Mouse (Mus musculus) left cerebral cortex, postnatal 10 days (tissue): ENCODE measurements around the gene Tceanc2. TPM values are rescaled to one million over a fixed set of nuclear protein-coding genes. Genes with fewer than 3 reads are reported as not detected.
"Not testable (repeated sequence)": the region's sequence is repeated elsewhere in the genome, so short reads cannot be mapped to it uniquely, and the experiment has no call there.

ENCODE experiments used
- DNase-seq, 2 experiments: peaks; one replicate each; pipeline ENCODE4 v3.0.0; 2021 to 2022; ENCODE audit warnings: low spot score in 2 of 2, mixed read lengths in 1 of 2; ENCODE audit errors: extremely low spot score in 1 of 2
- intact Hi-C: fragments of 180-260 bp; cut with DNase I; formaldehyde crosslinking; loops from one replicate; pipeline ENCODE4 v1.15.1; 2025
- total RNA-seq, 2 experiments: library from RNA; stranded (reverse); gene quantifications; 2 replicates each; pipeline ENCODE4 v1.2.3; 2021

Tceanc2 gene
- total RNA-seq, 2 experiments from 2014 or later, result 18.5 to 22.0 TPM

DNA sequence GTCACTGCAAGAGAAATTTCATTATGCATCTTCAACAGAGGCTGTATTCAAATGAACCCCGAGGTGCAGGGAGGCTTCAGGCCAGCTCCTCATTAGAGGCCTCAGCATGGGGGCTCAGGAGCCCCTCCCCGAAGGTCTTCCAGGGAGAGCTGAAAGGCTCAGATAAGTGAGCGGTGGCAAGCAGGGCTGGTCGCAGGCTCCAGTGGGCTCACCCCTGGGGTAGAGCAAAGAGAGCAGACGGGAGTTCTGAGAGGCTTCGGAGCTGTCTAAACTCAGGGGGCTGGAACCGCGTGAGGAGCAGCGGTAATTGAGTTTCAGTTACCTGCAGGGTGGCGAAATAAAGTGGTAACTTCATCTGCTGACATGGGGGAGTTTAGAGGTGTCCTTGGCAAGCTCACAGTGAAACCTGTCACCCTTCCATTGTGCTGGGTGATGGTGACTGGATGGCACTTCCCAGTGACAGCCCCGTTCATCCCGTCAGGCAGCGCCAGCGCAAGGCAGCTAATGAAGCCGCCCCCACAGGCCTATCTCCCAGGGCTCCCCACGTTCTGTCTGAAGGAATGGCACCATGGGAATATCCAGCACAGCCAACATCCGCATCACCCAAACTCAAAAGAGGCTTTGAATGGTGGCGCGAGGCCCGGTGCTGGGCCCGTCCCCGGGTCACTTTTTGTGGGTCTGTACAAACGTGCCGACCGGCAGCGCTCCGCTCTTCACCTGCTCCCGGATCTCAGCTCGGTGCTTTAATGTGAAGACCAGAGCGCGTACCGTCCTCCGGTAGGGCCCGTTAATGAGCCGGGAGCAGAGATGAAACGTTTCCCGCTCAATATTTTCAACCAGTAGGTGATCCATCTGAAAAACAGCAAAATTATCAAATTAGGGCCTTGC lies 39.7 kb downstream of the Tceanc2 start:
- no peak for DNase-seq
- intact Hi-C loops, result no loop called here

DNA sequence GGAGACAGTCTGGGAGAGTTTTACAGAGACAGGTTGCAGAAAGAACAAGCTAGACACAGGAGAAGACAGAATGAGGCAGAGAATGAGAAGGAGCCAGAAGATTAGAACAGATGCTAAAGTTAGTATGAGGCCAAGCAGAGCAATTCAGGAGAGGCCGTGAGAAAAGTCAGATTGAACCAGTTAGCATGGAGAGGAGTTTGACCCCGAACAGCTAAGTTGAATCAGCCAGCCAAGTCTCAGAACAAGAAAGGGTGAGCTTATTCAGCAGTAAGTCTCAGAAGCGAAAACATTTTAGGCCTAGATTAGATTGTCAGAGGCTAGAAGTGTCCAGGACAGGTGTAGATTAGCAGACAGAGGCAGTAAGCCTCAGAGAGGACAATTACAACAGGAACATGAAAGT lies 42.4 kb downstream of the Tceanc2 start:
- DNase-seq, result no peak

GRCm38 (mm10) chr4:107135663-107136062 lies 43.3 kb downstream of the Tceanc2 start:
- intact Hi-C loops, result no loop called here
- no peak for DNase-seq

More for the DNA sequence above, 42.4 kb downstream of the Tceanc2 start:
- intact Hi-C loops, result no loop called here

DNA sequence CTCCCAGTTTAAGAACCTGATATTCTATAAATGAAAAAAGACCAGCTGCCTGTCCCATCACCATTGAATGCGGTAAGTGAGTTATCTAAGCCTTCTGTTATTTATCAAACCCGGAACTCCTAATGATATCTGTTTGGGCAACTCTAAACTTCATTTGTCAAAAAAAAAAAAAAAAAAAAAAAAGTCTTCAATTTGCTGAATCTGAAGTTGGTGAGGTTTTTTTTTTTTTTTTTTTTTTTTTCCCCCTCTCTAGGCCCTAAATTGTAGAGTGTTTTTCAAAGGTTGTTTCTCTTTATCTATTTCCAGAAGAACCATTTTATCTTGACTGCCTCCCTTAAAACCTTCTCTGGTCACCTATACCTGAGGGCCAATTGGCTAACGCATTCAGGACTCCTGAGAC lies 44.0 kb downstream of the Tceanc2 start:
- intact Hi-C loops, result no loop called here
- no peak for DNase-seq

DNA sequence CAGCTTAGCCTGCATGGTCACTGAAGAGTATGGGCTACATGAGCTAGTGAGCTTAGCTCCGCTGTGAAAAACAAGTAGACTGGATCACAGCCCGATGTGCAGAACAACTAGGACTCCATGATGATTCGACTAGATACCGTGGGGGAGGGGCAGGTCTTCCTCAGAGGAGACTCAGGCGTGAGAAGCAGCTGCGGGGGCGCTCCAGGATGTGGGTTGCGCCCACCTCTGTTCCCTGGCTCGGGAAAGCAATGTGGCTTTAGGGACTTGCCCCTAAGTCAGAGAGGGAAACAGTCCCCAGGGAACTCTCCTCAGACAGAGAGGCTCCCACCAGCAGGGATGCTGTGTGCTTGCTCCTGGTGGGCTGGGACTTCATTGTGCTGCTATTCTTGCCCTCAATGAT lies 48.4 kb downstream of the Tceanc2 start:
- intact Hi-C loops, result no loop called here
- DNase-seq, result peak in 1 of 2 experiments; percentile 81

- intact Hi-C loops, result no loop called here
- no peak for DNase-seq
Measured at GRCm38 (mm10) chr4:107129373-107129772, 49.5 kb downstream of the Tceanc2 start.

DNA sequence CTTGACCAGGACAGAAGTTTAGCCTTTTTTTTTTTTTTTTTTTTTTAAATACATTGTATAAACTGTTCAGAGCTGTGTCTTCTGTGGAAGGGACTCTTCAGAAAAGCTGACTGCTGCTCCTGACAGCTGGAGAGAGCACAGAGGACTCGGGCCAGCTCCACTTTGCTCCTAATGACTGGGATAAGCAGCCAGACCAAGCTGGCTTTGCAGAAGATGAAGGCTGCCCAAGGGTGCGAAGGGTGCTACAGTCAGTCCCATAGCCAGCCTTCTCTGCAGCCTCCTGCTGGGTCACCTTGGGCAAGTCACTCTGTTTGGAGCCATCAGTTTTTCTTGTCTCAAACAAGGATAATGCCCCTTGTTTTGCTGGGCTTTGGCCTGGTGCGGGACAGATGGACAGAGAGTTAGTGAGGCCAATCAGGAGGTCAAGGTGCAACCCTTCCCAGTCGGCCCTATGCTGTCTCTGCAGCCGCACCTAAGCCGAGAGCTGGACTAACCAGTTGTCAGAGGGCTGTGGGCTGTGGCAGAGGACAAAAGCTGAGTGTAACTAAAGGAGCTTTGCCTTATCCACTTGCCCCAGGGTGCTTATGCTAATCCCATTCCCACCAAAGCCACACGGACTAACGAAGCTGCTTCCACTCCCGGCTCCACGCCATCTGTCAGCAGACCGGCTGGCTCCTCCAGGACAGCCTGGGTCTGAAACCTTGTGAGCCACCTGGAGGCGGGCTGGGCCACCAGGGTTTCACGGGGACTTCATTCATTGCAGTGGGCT lies 50.8 kb downstream of the Tceanc2 start:
- intact Hi-C loops, result no loop called here
- no peak for DNase-seq

DNA sequence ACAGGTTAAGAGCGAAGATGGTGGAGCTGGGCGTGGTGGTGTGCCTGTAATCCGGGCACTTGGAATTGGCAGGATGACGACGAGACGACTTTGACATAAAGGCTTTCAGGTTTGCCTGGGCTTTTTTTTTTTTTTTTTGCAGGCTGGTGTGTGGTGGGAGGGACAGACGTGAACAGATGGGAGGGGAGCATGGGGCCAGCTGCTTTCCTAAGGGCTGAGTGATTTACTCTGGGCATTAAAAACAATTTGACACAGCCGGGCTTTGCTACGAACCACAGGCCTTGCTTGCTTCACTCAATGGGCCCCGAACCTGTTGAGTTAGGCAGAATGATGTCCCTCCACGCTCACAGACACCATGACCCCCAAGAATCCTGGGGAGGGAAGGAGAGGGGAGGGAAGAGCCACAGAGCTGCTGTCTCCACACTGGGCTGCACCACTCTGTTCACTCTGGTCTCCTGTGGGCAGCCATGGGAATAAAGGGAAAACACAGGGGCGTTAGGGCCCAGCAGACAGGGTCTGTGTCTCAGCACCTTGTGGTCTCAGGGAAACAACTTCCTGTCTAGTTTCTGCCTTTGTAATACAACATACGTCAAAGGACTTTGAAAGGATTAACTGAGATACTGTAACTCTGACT lies 51.9 kb downstream of the Tceanc2 start:
- intact Hi-C loops, result no loop called here
- no peak for DNase-seq

DNA sequence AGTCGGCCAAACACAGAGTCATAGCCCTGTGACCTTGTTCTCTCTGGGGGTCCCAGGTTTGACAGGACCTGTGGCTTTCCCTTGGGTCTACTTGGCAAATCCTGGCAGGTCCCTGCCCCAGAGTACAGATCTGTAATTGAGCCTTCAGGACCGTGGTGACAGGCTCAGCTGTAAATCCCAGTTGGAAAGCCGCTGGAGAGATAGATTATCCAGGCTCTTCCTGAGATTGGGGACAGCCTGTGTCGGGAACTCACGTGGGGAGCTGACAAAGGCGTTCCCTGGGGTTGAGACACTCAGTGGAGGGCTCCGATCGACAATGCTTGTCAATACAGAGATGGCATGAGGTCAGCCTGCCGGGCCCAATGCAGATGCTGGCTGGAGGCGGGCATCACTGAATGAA lies 52.5 kb downstream of the Tceanc2 start:
- DNase-seq, result no peak
- intact Hi-C loops, result no loop called here

GRCm38 (mm10) chr4:107125101-107125500 lies 53.8 kb downstream of the Tceanc2 start:
- DNase-seq, result no peak
- intact Hi-C loops, result no loop called here

GRCm38 (mm10) chr4:107124376-107124775 lies 54.5 kb downstream of the Tceanc2 start:
- no peak for DNase-seq

GRCm38 (mm10) chr4:107121165-107121943 lies 57.6 kb downstream of the Tceanc2 start:
- intact Hi-C loops, result no loop called here
- DNase-seq, result peak in 1 of 2 experiments; percentile 63

More at GRCm38 (mm10) chr4:107124376-107124775, 54.5 kb downstream of the Tceanc2 start:
- intact Hi-C loops, result no loop called here

- intact Hi-C loops, result no loop called here
- DNase-seq, result no peak
Measured at GRCm38 (mm10) chr4:107120676-107121075, 58.2 kb downstream of the Tceanc2 start.

- intact Hi-C loops, result no loop called here
- no peak for DNase-seq
Measured at GRCm38 (mm10) chr4:107119056-107119455, 59.9 kb downstream of the Tceanc2 start.

DNA sequence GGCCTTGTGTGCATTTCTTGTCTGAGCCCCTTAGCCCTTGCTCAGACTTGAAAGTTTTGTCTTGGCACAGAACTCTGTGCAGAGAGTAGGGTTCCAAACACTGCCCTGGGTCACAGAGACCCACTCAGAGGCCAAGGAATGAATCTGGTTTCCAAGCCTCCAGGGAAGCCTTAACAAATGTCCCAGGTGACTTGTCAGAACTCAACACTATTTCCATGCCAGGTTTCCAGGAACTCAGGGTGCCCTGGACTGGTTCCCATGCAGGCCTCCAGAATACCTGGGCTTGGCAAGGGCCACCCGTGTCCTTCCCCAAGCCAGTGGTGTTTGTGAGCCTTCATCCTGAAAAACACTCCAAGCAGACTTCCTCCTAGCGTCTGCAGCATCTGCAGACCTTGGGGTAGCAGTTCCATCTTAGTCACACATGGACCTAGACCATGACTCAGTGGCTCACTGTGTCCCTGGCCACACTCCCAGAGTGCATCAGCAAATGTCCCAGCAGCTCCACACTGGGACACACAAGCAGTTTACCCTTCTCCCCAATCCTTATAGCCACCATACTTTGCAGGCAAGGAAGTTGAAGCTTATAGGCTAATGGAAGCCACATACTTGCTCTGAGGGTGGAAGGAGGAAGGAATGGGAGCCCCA lies 61.1 kb downstream of the Tceanc2 start:
- intact Hi-C loops, result no loop called here
- DNase-seq, result no peak

GRCm38 (mm10) chr4:107114278-107114677 lies 64.6 kb downstream of the Tceanc2 start:
- intact Hi-C loops, result no loop called here

DNA sequence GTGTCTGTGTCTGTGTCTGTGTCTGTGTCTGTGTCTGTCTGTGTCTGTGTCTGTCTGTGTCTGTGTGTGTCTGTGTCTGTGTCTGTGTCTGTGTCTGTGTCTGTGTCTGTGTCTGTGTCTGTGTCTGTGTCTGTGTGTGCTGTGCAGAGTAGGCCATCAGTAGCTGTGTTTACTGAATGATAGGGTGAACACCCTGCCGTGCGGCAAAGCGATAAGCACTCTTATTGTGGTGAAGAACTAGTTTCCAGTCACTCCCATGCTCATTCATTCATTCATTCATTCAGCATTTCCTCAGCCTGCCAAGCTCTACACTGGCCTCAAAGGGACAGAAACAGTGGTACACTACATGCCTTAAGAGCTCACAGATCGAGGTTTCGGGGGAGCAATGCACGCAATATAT lies 69.7 kb downstream of the Tceanc2 start:
- DNase-seq, intact Hi-C loops: not testable (repeated sequence)

More at GRCm38 (mm10) chr4:107114278-107114677, 64.6 kb downstream of the Tceanc2 start:
- no peak for DNase-seq

- no peak for DNase-seq
- intact Hi-C loops, result no loop called here
Measured at GRCm38 (mm10) chr4:107108291-107108731, 70.6 kb downstream of the Tceanc2 start.
